Mouse (Mus musculus) midbrain, embryonic 14.5 days (tissue): ENCODE results near the gene Kcnb1. TPM values are rescaled to one million over a fixed set of nuclear protein-coding genes. Genes with fewer than 3 reads are reported as not detected.

Experiments used
- ATAC-seq: fragments of 200-750 bp; cut with Nextera tagmentation; 2 replicates; pipeline ENCODE4 v1.8.0; 2017; ENCODE audit warnings: moderate number of reproducible peaks, moderate library complexity; ENCODE audit not compliant: low FRiP score, low TSS enrichment
- DNase-seq: peaks from one replicate; pipeline ENCODE4 v3.0.0-alpha.2; 2015
- H3K27ac ChIP-seq: fragments of 300-500 bp; sonication (generic); replicated peaks from 2 replicates; pipeline ENCODE4 v1.5.1; 2014; ENCODE audit warnings: mild to moderate bottlenecking, low read depth, low read length, moderate library complexity
- H3K27me3 ChIP-seq: fragments of 300-500 bp; sonication (generic); 2 replicates; pipeline ENCODE4 v1.6.1; 2014; ENCODE audit warnings: low read length, control low read depth, mixed read lengths; ENCODE audit not compliant: control insufficient read depth, insufficient read depth
- H3K36me3 ChIP-seq: fragments of 300-500 bp; sonication (generic); 2 replicates; pipeline ENCODE4 v1.6.1; 2014; ENCODE audit warnings: low read length, control low read depth; ENCODE audit not compliant: control insufficient read depth, insufficient read depth
- H3K4me1 ChIP-seq: fragments of 300-500 bp; sonication (generic); 2 replicates; pipeline ENCODE4 v1.6.1; 2014; ENCODE audit warnings: mild to moderate bottlenecking, antibody characterized with exemption, low read length, control low read depth; ENCODE audit not compliant: control insufficient read depth, insufficient read depth
- H3K4me2 ChIP-seq: fragments of 300-500 bp; sonication (generic); 2 replicates; pipeline ENCODE4 v1.6.1; 2014; ENCODE audit warnings: mild to moderate bottlenecking, low read length, moderate library complexity
- H3K4me3 ChIP-seq: fragments of 300-500 bp; sonication (generic); replicated peaks from 2 replicates; pipeline ENCODE4 v1.5.1; 2014; ENCODE audit warnings: low read depth, low read length
- H3K9ac ChIP-seq: fragments of 300-500 bp; sonication (generic); replicated peaks from 2 replicates; pipeline ENCODE4 v1.6.1; 2014; ENCODE audit warnings: mild to moderate bottlenecking, low read length, moderate library complexity
- H3K9me3 ChIP-seq: fragments of 300-500 bp; sonication (generic); 2 replicates; pipeline ENCODE4 v1.6.1; 2016; ENCODE audit warnings: low read length, control low read depth, mixed read lengths; ENCODE audit not compliant: control insufficient read depth
- WGBS: fragments of 180-500 bp; shearing (Covaris S2); extraction: QIAGEN DNeasy Blood & Tissue Kit; methylation state at CpG from one replicate; pipeline ENCODE4 v1.1.7; 2014; 5-methylcytosine and 5-hydroxymethylcytosine counted together
- polyA plus RNA-seq: library from polyadenylated mRNA; unstranded; fragments of >200 nt; fragmentation: Nextera tagmentation; extraction: Ambion mirVana; gene quantifications from 2 replicates; pipeline ENCODE4 v1.2.1, GENCODE M21; 2014

Kcnb1 gene
- polyA plus RNA-seq, 1 experiment from 2014 or later: 3.1 TPM

DNA sequence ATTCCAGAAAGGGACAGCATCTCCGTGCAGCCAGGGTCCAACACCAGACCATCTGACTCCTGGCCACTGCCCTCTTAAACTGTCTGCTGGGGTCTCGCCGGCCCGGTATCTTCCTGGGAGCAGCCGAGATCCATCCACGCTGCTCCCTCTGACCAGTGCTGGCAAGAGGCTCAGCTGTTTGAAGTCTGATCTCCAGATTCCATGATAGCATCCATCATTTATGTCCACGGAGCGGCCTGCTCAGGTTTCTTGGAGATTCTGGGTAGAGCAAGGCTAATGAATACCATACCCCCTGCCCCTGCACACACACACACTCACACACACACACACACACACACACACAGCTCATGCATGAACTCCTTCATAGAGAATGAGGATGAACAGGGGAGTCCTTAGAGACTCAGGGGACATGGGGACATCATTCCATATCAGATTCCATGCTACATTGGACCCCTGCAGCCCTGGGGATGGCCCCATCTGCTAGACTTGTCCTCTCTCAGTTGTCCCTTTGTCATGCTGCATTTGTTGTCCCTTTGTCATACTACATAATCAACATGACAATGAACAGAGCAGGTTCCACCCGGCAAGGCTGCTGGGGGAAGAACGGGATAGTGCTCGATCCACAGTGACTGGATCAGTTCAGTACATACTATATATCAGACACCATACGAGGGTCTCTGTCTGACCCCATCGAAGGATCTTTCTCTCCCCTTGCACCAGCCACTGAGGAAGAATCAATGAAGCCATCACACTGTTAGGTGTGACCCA is 8.9 kb upstream of the Kcnb1 start:
- H3K36me3 ChIP-seq: no peaks in the 10 kb centered on the region
- no peak for DNase-seq
- H3K9me3 ChIP-seq: no peaks in the 10 kb centered on the region
- no peak overlapping the region for H3K9ac ChIP-seq
- peaks cover 23% of the 10 kb centered on the region for H3K4me1 ChIP-seq
- WGBS: 54% methylated on average over 13 of the region's 13 CpGs
- no peak for ATAC-seq
- H3K27me3 ChIP-seq: no peaks in the 10 kb centered on the region
- H3K27ac ChIP-seq: no peak overlapping the region
- no peak overlapping the region for H3K4me3 ChIP-seq
- no peak overlapping the region for H3K4me2 ChIP-seq

DNA sequence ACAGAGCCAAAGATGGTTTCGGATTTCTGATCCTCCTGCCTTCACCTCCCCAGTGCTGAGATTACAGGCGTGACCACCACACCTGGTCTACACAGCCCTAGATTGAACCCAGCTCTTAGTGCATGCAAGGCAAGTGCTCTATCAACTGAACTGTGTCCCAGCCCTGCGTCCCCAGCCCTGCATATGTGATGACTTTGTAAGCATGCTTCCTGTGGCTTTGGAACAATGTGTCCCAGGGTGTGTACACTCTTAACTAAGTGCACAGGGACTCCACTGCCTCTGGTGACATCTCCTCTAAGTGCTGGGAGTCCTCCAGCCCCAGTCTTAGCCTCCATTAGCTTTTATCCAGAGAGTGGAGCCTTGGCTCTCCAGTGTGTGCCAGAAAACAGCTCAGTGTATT is 3.4 kb upstream of the Kcnb1 start:
- 88% methylated on average over 3 of the region's 3 CpGs for WGBS
- no peak for ATAC-seq
- peaks cover 11% of the 10 kb centered on the region; the same call in 1 of the 2 replicates for H3K27me3 ChIP-seq

DNA sequence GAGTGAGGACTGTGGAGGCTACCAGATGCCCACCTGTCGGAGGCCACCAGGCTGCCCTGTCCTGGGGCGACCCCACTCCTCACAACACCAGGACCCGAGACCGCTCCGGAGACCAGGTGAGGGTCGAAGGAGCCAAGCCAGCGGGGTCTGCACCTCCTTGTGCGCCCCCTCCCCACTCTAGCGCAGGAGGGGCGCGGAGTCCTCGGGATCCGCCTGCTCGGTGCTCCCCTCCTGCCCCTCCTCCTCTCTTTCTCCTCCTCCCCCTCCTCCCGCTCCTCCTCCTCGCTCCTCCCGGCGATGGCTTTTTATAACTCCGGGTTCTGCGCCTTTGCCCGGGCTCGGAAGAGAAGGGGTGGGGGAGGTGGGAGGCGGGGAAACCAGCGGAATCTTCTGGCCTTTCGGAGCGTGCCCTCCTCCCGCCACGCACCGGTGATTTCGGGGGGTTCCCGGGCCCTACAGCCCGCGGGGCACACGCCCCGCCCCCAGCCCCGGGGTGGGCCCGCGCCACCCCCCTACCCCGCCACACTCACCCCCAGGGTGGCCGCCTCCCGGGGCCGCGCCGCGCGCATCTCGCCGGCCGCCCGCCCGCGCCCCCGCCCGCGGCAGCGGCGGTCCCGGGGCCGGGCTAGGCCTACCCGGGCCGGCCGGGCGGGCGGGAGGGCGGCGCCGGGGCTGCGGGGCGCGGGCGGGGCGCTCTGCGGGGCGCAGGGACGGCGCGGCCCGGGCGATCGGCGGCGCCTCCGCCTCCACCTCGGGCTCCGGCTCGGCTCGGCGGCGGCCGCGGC is 472 bp downstream of the Kcnb1 start:
- H3K36me3 ChIP-seq: peaks cover 3% of the 10 kb centered on the region; the same call in 1 of the 2 replicates
- H3K4me3 ChIP-seq: peak overlapping the region; percentile 53
- peak; percentile 77 for DNase-seq
- under 1% methylated on average over 75 of the region's 91 CpGs for WGBS
- peaks cover 19% of the 10 kb centered on the region for H3K4me1 ChIP-seq
- no peaks in the 10 kb centered on the region for H3K9me3 ChIP-seq
- peak; percentile 61 for ATAC-seq
- peak overlapping the region; percentile 70 for H3K9ac ChIP-seq
- H3K4me2 ChIP-seq: peak overlapping the region; percentile 67
- peak overlapping the region; percentile 71 for H3K27ac ChIP-seq
- peaks cover 24% of the 10 kb centered on the region for H3K27me3 ChIP-seq

More for the DNA sequence above, 3.4 kb upstream of the Kcnb1 start:
- DNase-seq: no peak
- Histone ChIP-seq H3K9ac (no peak overlapping the region), H3K4me1 (peaks cover 14% of the 10 kb centered on the region), H3K27ac (no peak overlapping the region), H3K4me2 (no peak overlapping the region), H3K9me3 (no peaks in the 10 kb centered on the region), H3K36me3 (no peaks in the 10 kb centered on the region), H3K4me3 (no peak overlapping the region)

DNA sequence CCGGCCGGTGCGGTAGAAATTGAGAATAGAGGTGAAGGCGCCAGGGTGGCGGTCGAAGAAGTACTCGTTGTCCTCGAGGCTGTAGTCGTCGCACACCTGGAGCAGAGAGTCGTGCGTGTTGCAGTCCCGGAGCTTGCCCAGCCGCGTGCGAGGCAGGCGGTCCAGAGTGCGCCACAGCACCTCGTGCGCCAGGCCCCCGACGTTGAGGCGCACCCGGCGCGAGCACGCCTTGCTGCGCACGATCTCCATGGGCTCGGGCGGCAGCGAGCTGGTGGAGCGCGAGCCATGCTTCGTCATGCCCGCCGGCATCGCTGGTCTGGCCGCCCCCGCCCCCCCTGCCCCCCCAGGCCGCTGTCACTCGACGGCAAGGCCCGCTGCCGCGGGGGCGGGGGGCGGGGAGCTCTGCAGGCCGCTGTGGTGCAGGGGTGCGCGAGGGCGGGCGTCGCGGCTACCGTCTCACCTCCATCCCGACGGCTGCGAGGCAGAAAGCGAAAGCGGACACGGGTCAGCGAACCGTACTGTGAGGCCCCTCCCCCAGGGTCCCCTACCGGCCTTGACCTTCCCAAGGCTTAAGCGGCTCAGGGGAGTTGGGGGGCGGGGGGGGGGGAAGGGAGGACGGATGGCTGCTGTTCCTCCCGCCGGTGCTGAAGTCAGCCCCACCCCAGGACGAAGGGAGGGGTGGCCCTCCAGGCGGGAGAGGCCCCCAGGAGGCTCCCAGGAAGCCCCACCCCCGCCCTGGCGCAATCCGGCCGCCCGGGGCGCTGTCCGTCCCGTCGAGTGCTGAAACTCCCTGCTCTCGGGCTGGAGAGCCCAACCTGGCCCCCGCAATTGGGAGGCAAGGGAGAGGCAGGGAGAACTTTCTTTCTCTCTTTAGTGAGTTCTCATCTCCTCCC is 1.4 kb downstream of the Kcnb1 start:
- Histone ChIP-seq H3K9ac (peak overlapping the region; percentile 12; the same call in 1 of the 2 replicates), H3K4me3 (peak overlapping the region; percentile 53), H3K36me3 (peaks cover 3% of the 10 kb centered on the region; the same call in 1 of the 2 replicates), H3K4me2 (peak overlapping the region; percentile 67), H3K9me3 (no peaks in the 10 kb centered on the region), H3K27me3 (peaks cover 24% of the 10 kb centered on the region), H3K27ac (no peak overlapping the region), H3K4me1 (peaks cover 19% of the 10 kb centered on the region)
- ATAC-seq: 0 out of 2 replicates have a peak, but pooled peaks have one; percentile 25
- 12% methylated on average over 80 of the region's 83 CpGs for WGBS
- peak; percentile 66 for DNase-seq

DNA sequence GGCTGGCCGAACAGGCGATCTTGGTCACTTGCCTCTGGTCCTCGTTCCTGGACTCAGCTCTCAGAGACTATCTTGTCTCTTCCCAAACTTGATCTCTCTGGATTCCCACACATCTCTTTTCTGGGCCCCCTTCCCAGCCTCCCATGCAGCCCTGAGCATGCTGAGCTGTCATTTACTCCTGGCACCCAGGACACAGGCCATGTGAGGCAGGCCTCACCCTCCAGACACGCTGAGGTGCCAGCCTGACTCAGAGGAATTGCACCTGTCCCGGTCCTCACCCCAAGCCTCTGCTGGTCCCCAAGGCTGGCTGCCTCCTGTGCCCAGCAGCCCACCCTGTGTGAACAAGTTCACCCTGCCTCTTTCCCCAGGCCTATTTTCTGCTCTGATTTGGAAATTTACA is 2.8 kb downstream of the Kcnb1 start:
- 86% methylated on average over 5 of the region's 5 CpGs for WGBS
- H3K36me3 ChIP-seq: peaks cover 3% of the 10 kb centered on the region; the same call in 1 of the 2 replicates
- H3K4me2 ChIP-seq: no peak overlapping the region
- no peak overlapping the region for H3K27ac ChIP-seq
- H3K9me3 ChIP-seq: no peaks in the 10 kb centered on the region
- no peak overlapping the region for H3K4me3 ChIP-seq
- peaks cover 19% of the 10 kb centered on the region for H3K4me1 ChIP-seq
- peaks cover 24% of the 10 kb centered on the region for H3K27me3 ChIP-seq
- no peak overlapping the region for H3K9ac ChIP-seq
- no peak for DNase-seq
- no peak for ATAC-seq

DNA sequence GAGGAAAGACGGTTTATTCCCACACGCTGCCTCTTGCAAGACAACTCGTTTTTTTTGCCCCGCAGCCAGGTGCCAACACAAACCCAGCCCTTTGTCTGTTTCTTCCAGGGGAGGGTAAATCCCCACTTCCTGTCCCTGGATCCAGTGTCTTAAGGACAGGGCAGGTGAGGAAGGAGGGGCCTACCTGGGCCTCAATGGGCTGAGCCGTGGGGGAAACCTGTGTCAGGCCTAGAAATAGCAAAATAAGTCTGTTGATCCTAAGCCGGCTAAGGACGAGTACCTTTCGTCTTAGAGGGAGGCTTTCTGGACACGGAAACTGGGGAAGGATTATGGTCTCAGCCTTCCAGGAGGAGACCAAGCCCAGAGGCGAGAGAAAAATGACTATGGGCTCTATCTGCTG is 3.4 kb downstream of the Kcnb1 start:
- peaks cover 19% of the 10 kb centered on the region for H3K4me1 ChIP-seq

DNA sequence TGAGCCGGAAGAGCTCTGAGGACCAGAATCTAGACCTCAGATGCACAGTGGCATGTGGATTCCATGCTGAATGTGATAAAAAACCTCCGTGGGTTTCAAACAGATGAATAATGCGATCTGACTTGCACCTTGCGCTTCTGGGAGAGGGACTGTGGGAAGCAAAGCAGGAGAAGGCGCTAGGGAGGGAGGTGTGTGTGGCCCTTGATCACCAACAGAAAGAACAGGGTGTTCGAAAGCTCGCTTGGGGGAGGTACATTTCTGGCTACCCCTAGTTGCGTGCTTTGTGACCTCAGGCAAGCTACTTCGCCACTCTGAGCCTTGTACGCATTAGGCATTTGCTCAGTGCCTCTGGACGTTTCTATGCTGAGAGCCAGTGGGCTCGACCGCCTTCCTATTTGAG is 4.0 kb downstream of the Kcnb1 start:
- 60% methylated on average over 13 of the region's 13 CpGs for WGBS
- peaks cover 19% of the 10 kb centered on the region for H3K4me1 ChIP-seq

More for the DNA sequence above, 3.4 kb downstream of the Kcnb1 start:
- Histone ChIP-seq H3K4me3 (no peak overlapping the region), H3K27ac (no peak overlapping the region), H3K9me3 (no peaks in the 10 kb centered on the region), H3K4me2 (peak overlapping the region; percentile 1; the same call in 1 of the 2 replicates), H3K36me3 (peaks cover 3% of the 10 kb centered on the region; the same call in 1 of the 2 replicates), H3K9ac (no peak overlapping the region), H3K27me3 (peaks cover 24% of the 10 kb centered on the region)
- 40% methylated on average over 10 of the region's 10 CpGs for WGBS
- DNase-seq (no peak), ATAC-seq (no peak)

DNA sequence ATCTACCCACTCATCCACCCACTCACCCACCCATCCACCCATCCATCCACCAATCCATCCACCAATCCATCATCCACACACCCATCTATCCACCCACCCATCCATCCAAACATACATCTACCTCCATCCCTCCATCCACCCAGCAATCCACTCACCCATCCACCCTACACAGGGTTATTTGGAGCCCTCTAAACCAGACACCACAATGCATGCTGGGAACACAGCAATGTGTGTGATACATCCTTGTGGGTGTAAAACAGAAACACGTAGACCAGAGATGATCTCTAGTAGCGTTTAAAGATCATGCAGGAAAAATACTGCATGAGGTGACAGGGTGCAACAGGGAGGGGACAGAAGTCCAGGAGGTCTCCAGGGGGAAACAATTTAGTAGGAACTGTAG is 4.5 kb downstream of the Kcnb1 start:
- H3K9me3 ChIP-seq: no peaks in the 10 kb centered on the region
- H3K27me3 ChIP-seq: peaks cover 24% of the 10 kb centered on the region
- no peak overlapping the region for H3K4me3 ChIP-seq
- ATAC-seq (no peak), DNase-seq (no peak)
- peaks cover 3% of the 10 kb centered on the region; the same call in 1 of the 2 replicates for H3K36me3 ChIP-seq
- no peak overlapping the region for H3K27ac ChIP-seq
- 92% methylated on average over 2 of the region's 2 CpGs for WGBS
- peaks cover 14% of the 10 kb centered on the region for H3K4me1 ChIP-seq
- no peak overlapping the region for H3K9ac ChIP-seq
- no peak overlapping the region for H3K4me2 ChIP-seq

More for the DNA sequence above, 4.0 kb downstream of the Kcnb1 start:
- Histone ChIP-seq H3K27ac (no peak overlapping the region), H3K9ac (no peak overlapping the region), H3K27me3 (peaks cover 24% of the 10 kb centered on the region), H3K36me3 (peaks cover 3% of the 10 kb centered on the region; the same call in 1 of the 2 replicates), H3K4me3 (no peak overlapping the region), H3K4me2 (no peak overlapping the region), H3K9me3 (no peaks in the 10 kb centered on the region)
- DNase-seq (no peak), ATAC-seq (no peak)
